Comparison of ENCODE assay signal across 10 mouse cellular contexts in the genomic region with DNA sequence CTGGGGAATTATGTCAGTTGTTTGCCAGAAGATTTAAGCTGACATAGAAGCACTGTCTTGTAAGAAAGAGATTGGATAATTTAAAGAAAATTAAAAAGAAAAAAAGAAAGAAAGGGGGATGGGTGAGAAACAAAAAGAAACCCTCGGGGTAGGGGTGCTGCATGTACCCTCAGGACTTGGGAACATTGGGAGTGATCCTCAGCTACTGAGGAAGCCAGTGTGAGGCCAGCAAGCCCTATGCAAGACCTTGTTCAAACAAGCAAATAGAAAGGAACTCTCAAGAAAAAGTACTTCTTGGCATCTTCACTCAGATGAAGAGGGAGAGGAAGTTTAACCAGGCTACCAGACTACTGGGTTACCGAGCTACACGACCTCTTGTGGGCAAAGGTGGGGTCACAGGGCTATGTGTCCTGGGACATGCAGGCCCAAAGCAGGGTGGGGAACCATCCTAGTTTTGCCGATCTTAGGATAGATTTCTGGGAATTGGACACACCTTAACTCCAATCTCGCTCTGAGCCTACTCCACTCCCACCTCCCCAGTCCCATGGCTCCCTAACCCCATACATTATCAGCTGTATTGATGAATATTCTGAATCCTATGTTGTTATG. TPM values are rescaled to one million over a fixed set of nuclear protein-coding genes. Genes with fewer than 3 reads are reported as not detected.
DNase-seq lines count a peak whose midpoint lies in the region; ATAC-seq and TF ChIP-seq lines count a peak whose summit lies in the region.
"Had no signal": no experiment of that assay in that cellular context is flagged by ENCODE, and none has a peak within 500 bp of the region (broad histone marks: within the 10 kb centered on the region; RNA-seq: fewer than 3 reads in every experiment).

No protein-coding gene starts in this region.

- no peaks in the 10 kb centered on the region for H3K36me3 ChIP-seq in heart, embryonic 16.5 days (ENCODE audit: control insufficient read depth, insufficient read depth)
- no peaks in the 10 kb centered on the region for H3K36me3 ChIP-seq in lung, embryonic 16.5 days (ENCODE audit: control insufficient read depth, insufficient read depth, low read length)
- H3K36me3 ChIP-seq in thymus, adult 2 months (ENCODE audit: control insufficient read depth, insufficient read depth, low read length), result peaks cover 3% of the 10 kb centered on the region; the same call in 1 of the 2 replicates
- H3K36me3 ChIP-seq: hindbrain, embryonic 10.5 days had no signal

- H3K9ac ChIP-seq in heart, embryonic 16.5 days (ENCODE audit: low read length), result no peak overlapping the region
- H3K9ac ChIP-seq in lung, embryonic 16.5 days (ENCODE audit: low read length), result no peak overlapping the region

- DNase-seq in heart, postnatal 4 days, result no peak
- peak; percentile 39 for DNase-seq in thymus, adult 2 months
- DNase-seq in embryo, embryonic 11 days, result no peak
- DNase-seq in c-Kit-positive CD71-positive TER-119-positive erythroid progenitor cells, embryonic 14.5 days (ENCODE audit: low spot score), result no peak
- DNase-seq in urinary bladder, adult 2 months (ENCODE audit: low spot score), result no peak

- H3K4me1 ChIP-seq in heart, embryonic 16.5 days (ENCODE audit: control insufficient read depth, insufficient read depth, low read length), result peaks cover 30% of the 10 kb centered on the region
- peaks cover 17% of the 10 kb centered on the region for H3K4me1 ChIP-seq in lung, embryonic 16.5 days (replicated peaks; ENCODE audit: control insufficient read depth, insufficient read depth, low read length)
- H3K4me1 ChIP-seq in thymus, adult 2 months (replicated peaks; ENCODE audit: control insufficient read depth, insufficient read depth, low read length), result peaks cover 5% of the 10 kb centered on the region
- H3K4me1 ChIP-seq: hindbrain, embryonic 10.5 days had no signal

- no peak overlapping the region for H3K4me3 ChIP-seq in heart, embryonic 16.5 days (ENCODE audit: low read length)
- no peak overlapping the region for H3K4me3 ChIP-seq in lung, embryonic 16.5 days (ENCODE audit: low read length)
- H3K4me3 ChIP-seq in thymus, adult 2 months (ENCODE audit: control insufficient read depth, insufficient read depth, low read length), result no peak overlapping the region
- H3K4me3 ChIP-seq: hindbrain, embryonic 10.5 days; left cerebral cortex, adult 2 months had no signal

- H3K4me2 ChIP-seq in heart, embryonic 16.5 days (ENCODE audit: low read depth, low read length), result no peak overlapping the region
- peak overlapping the region; percentile 14; the same call in 1 of the 2 replicates for H3K4me2 ChIP-seq in lung, embryonic 16.5 days (ENCODE audit: low read depth, low read length)

- no peak for ATAC-seq in heart, embryonic 16.5 days (replicated peaks; ENCODE audit: extremely low read depth, insufficient read depth, low FRiP score)
- peak; percentile 72; the same call in 1 of the 2 replicates for ATAC-seq in erythroid progenitor cell, adult 5-6 weeks (replicated peaks; ENCODE audit: low FRiP score, poor library complexity, severe bottlenecking)
- ATAC-seq in lung, embryonic 16.5 days (ENCODE audit: low read depth), result peak; percentile 75

- peak; percentile 40; the same call in 1 of the 2 replicates for TF ChIP-seq CTCF in thymus, adult 2 months (IDR thresholded peaks at IDR 0.05; ENCODE audit: borderline replicate concordance, control insufficient read depth, extremely low read depth, insufficient read depth, low read length, poor library complexity)

- H3K27me3 ChIP-seq in heart, embryonic 16.5 days (ENCODE audit: control insufficient read depth, insufficient read depth, low read length), result no peaks in the 10 kb centered on the region
- H3K27me3 ChIP-seq in lung, embryonic 16.5 days (ENCODE audit: control insufficient read depth, insufficient read depth, low read depth, low read length), result no peaks in the 10 kb centered on the region
- H3K27me3 ChIP-seq in thymus, adult 2 months (ENCODE audit: control insufficient read depth, insufficient read depth, low read length), result no peaks in the 10 kb centered on the region

- peak overlapping the region; percentile 35; the same call in 1 of the 2 replicates for H3K27ac ChIP-seq in heart, embryonic 16.5 days (ENCODE audit: low read length)
- H3K27ac ChIP-seq in lung, embryonic 16.5 days (ENCODE audit: low read length), result 0 out of 2 replicates have a peak overlapping the region, but pooled peaks have one; percentile 12
- H3K27ac ChIP-seq in thymus, adult 2 months (ENCODE audit: control insufficient read depth, insufficient read depth, low read length), result no peak overlapping the region
- H3K27ac ChIP-seq: hindbrain, embryonic 10.5 days; left cerebral cortex, adult 2 months had no signal

- TF ChIP-seq POLR2A in thymus, adult 2 months (IDR thresholded peaks at IDR 0.05; ENCODE audit: control insufficient read depth, extremely low read depth, insufficient read depth, low read length, poor library complexity), result no peak

- WGBS in heart, embryonic 16.5 days, result 70% methylated on average over 5 of the region's 5 CpGs
- WGBS in lung, embryonic 16.5 days, result 49% methylated on average over 5 of the region's 5 CpGs
- 57% methylated on average over 5 of the region's 5 CpGs for WGBS in thymus, adult 2 months

- H3K9me3 ChIP-seq in heart, embryonic 16.5 days (replicated peaks; ENCODE audit: control insufficient read depth, low read length), result no peaks in the 10 kb centered on the region
- H3K9me3 ChIP-seq in lung, embryonic 16.5 days (ENCODE audit: control insufficient read depth, low read length), result no peaks in the 10 kb centered on the region
- H3K9me3 ChIP-seq: hindbrain, embryonic 10.5 days had no signal

RNA-seq across cellular contexts. Expression of gene C1galt1, which starts 12.1 kb away (rescaled TPM):
- 2.6 and 2.9 TPM in 2 replicates for polyA plus RNA-seq in heart, embryonic 16.5 days (2015; fragmentation: Nextera tagmentation; extraction: Ambion mirVana)
- total RNA-seq in heart, postnatal 4 days (2021), result 10 to 100 TPM; 18.5 to 19.4 TPM
- total RNA-seq in erythroid progenitor cell, adult 5-6 weeks (2015; ENCODE audit: low replicate concordance), result 59.1 and 64.6 TPM in 2 replicates
- 45.3 and 47.6 TPM in 2 replicates for total RNA-seq in erythroid progenitor cell, adult 5-6 weeks (2017; ENCODE audit: low replicate concordance)
- polyA plus RNA-seq in lung, embryonic 16.5 days (2015; fragmentation: Nextera tagmentation; extraction: Ambion mirVana), result 4.1 and 4.6 TPM in 2 replicates
- polyA plus RNA-seq in thymus, adult 2 months (2012; rRNA removed), result 12.9 and 13.1 TPM in 2 replicates
- polyA plus RNA-seq in urinary bladder, adult 2 months (2012; rRNA removed), result 19.3 and 22.1 TPM in 2 replicates
